Mouse (Mus musculus) CD4-positive, CD25-positive, alpha-beta regulatory T cell, adult 4 months (primary cell): ENCODE data around the gene Clstn3. TPM values are rescaled to one million over a fixed set of nuclear protein-coding genes. Genes with fewer than 3 reads are reported as not detected.
A peak's percentile ranks its signal among the peaks of the same experiment; 100 is the strongest.
"Not testable (repeated sequence)": the region's sequence is repeated elsewhere in the genome, so short reads cannot be mapped to it uniquely, and the experiment has no call there.

Experiments
- ATAC-seq: one replicate; pipeline ENCODE4 v1.8.0; 2017
- polyA plus RNA-seq, 2 experiments: library from polyadenylated mRNA; unstranded; fragments of 100-300 nt; shearing (Covaris generic); gene quantifications; one replicate each; pipeline ENCODE4 v1.2.1; 2017

Gene Clstn3
- polyA plus RNA-seq, 2 experiments from 2014 or later = 0.13 TPM; not detected in 1

GRCm38 (mm10) chr6:124448186-124448852 is 16.3 kb downstream of the Clstn3 start:
- ATAC-seq = no peak

DNA sequence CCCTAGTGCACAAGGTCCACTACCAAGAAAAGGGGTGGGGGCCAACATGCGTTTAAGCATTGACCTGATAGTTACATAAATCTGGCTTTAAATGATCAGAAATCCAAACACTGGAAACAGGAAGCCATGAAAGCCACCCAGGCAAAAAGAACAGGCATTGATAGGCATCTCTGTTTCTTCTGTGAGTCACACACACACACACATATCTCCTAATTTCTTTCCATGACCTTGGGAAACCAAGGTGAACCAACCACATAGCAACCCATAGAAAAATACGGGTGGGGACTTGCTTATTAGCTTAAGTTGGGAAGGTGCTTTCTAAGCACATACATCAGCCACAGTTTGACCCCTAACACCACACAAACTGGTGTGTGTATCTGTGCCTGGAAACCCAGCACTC is 17.2 kb downstream of the Clstn3 start:
- no peak for ATAC-seq

DNA sequence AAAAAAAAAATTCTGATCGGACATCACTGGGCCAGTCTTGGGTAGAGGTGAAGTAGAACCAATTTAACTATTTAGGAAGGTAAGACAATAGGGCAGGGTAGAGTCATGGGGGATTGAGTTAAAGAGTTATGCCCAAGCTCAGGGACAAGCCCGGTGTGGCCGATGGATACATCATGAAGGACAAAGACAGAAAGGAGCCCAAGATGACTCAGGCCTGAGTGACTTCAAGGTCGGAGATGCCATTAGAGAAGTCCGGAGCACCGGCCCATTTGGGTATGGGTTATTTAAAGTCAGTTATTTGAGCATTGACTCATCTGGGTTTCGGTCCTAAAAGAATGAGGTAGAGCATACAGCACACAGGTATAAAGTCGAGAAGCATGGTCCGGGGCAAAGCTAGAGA is 18.1 kb downstream of the Clstn3 start:
- no peak for ATAC-seq

DNA sequence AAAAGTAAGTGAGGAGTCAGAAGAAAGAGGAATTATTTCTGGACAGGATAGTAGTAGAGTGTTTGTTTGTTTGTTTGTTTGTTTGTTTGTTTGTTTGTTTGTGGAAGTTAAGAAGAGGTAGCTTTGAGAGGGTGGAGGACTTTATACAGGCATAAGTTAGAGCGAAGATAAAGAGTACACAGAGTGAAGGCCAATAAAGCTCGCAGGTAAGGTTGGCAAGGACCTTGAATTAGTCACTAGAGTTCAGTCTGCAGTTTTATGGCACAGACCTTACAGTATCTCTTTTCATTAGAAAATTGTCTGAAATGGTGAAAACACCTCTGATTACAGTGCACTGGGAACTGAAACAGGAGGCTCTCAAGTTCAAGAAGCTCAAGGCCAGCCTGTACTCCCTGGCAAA is 18.6 kb downstream of the Clstn3 start:
- ATAC-seq = no peak

- no peak for ATAC-seq
These were observed 21.3 kb downstream of the Clstn3 start for GRCm38 (mm10) chr6:124443338-124443737.

DNA sequence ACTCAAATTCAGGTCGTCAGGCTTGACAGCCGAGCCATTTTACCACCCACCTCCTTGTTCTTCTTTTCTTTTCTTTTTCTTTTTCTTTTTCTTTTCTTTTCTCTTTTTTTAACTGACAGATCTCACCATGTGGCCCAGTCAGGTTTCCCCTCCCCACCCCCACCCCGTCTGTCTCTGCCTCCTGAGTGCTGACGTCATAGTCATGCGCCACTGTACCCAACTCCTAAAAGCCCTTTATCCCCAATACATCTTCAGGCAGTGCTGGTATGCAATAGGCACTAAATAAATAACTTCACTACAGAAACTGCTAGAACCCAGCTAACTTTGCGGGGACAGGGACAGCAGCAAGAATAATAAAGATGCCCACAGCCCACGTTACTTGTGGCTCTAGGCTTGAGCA is 28.3 kb downstream of the Clstn3 start:
- no peak for ATAC-seq

GRCm38 (mm10) chr6:124435173-124435572 is 29.4 kb downstream of the Clstn3 start:
- ATAC-seq = no peak

DNA sequence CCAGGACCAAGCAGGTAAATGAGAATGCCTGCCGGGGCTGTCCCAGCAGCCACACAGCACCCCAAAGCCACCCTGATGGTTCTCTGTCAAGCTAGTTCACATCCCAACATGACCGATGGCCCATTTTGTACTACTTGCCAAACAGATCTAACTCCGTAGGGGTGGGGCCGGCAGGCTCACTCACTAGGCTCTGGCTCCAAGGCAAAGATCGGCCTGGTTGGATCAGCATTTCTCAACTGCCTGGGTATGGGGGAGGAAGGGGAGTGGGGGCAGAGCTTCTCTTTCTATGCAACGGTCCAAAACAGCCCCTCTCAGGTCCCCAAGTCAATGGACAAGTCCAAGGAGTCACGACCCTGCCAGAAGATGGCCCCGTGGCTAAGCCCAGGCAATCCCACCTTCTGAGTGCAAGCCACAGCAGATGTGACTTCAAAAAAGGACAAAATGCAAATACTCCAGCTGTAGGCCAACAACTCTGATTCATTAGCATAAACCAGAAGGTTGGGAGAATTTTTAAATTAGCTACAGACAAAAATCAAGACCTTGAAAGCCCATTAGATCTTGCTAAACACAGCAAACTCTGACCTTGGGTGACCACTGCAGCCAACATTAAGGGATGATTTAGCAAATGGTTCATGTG is 30.8 kb downstream of the Clstn3 start:
- ATAC-seq = no peak

- no peak for ATAC-seq
These were observed 33.7 kb downstream of the Clstn3 start for GRCm38 (mm10) chr6:124430784-124431495.

GRCm38 (mm10) chr6:124430379-124430778 is 34.2 kb downstream of the Clstn3 start:
- ATAC-seq = no peak

GRCm38 (mm10) chr6:124427791-124428576 is 36.6 kb downstream of the Clstn3 start:
- no peak for ATAC-seq

GRCm38 (mm10) chr6:124427289-124427688 is 37.3 kb downstream of the Clstn3 start:
- ATAC-seq = no peak

DNA sequence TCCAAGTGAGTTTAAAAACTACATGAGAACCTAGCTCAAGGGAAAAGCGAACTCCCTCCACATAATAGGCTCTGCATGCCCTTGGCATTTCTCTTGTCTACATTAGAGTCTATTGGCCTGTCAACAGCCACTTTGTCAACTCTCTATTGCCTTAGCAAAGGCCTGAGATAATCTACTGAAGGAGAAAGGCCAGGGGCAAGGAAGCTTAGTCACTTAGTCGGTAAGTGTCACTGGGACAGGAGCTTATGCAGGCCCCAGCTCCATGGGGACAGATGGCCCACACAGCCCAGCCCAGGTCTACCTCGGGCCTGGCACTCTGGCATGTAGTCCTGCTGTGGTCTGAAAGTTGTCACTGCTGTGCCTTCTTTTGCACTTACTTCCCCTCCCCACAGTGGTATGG is 38.0 kb downstream of the Clstn3 start:
- ATAC-seq = no peak

DNA sequence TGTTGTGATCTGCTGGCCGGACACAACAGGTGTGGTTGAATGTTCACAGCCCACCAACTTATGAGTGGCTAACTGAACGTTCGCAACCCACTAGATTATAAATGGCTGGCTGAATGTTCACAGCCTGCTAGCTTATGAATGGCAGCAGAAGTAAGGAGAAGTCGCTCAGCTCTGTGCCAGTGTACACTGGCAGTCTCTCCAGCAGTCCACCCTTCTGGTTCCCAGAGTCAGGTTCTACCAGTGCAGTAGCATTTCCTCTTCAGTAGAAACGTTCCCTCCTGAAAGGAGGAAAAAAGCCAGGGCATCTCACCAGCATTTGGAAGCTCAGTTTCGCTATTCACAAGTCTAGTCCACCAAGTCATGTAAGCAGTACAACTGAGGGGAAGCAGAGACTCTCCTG is 39.1 kb downstream of the Clstn3 start:
- no peak for ATAC-seq

DNA sequence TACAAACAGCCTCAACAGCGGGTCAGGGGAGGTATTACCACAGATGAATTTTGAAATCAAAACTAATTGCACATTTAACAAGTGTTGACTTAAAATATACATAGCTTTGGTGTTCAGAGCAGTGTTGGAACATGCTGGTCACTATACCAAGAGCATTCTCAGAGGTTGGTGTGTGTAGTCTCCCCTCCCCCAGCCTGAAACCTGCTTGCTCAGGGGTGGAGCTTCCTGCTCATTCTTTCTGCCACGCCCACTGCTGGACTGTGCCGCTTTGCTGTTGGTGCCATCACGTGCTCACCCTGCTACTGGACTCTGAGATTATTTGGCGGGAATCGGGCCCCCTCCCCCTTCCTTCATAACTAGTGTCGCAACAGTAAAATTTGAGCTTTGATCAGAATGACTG is 39.6 kb downstream of the Clstn3 start:
- not testable (repeated sequence) for ATAC-seq

- no peak for ATAC-seq
These were observed 40.5 kb downstream of the Clstn3 start for GRCm38 (mm10) chr6:124424068-124424498.

DNA sequence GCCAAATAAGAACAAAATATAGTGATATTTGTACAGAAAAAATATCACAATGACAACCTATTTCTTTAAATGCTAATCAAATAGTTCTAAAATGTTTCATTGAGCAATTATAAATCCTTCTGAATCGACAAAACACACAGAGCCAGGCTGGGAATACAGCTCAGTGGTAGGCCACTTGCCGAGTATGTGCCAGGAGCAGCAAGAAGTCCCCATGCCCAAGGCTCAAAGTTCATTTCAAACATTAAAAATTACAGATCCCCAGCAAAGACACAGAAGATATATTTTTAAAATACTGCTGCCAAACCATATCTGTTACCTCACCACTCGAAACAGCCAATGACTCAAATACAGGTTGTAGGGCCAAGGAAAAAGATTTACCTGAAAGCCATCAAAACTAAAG is 45.9 kb downstream of the Clstn3 start:
- no peak for ATAC-seq

DNA sequence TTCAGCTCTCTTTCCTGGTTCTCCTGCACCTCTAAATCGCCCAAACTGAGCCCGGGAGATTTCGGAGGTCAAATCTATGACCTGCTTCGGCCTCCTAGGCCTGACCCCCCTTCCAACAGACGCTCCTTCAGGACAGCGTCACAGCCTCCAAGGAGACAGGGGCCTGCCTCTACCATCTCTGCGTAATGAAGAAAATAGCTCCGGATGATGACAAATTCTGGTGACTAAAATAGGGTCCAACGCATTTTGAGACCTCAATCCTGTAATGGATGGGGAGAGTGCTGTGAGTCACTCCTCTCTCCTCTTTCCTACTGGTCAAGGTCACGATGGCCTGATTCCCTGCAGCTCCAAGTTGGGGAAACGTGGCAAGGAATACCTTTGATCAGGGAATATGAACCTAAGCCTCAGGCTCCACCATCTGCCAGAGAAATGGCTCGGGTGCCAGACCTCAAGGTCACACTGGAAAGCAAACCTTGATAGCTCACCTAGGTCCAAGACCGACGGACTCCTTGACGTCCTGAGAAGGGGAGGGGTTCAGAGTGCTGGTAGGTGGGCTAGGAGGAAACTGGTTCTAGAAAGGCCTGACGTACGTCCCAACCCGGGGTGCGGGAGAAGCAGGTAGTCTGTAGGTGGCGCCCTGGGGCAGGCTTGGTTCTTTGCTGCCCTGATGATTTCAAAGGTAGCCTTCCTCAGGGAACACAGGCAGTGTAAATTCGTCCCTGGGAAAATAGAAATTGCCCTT is 49.1 kb downstream of the Clstn3 start:
- ATAC-seq = peak; percentile 81

DNA sequence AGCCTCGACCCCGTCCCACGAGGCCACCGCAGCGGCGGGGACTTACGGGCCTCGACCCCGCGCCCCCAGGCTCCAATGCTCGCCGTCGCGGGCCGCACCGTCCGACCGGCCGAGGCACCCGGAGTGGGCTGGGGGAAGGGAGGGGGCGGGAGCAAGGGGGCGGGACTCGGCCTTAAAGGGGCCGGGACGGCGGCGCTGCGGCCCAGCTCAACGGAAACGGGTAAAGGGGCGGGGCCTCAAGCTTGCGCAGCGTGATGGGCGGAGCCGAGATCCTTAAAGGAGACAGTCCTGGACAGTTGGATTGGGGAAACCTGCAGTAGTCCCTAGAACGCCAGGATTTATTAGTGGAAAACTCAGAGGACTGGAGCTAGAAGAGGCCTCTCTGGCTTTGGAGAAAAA is 49.7 kb downstream of the Clstn3 start, which contains the start of gene Pex5:
Gene Pex5, minus strand, starts transcription at position 141 of the 399 bp plus-strand sequence.
- ATAC-seq = peak; percentile 91

GRCm38 (mm10) chr6:124414150-124414926 is 50.3 kb downstream of the Clstn3 start:
- peak; percentile 7 for ATAC-seq

DNA sequence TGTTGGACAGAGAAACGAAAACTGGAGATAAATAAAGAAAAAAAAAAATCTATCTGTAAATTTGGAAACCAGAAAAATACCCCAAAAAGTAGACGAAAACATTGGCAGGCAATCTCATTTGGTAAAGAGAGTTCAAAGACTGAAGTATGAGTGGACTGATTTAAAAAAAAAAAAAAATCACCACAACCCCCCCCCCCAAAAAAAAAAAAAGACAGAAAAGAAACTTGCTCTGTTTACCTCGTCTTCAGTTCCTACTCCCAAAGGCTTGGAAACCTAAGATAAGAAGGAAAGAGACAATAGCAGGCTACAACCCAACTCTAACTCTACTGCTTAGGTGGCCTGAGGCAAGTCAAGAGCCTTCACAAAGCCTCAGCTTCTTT is 50.8 kb downstream of the Clstn3 start:
- ATAC-seq = no peak
